Mouse (Mus musculus) CH12.LX (cell line): ENCODE data around the gene Ccdc169. TPM values are rescaled to one million over a fixed set of nuclear protein-coding genes. Genes with fewer than 3 reads are reported as not detected.

Source experiments
- DNase-seq: peaks from one replicate; pipeline ENCODE4 v3.0.0-alpha.2; 2013; ENCODE audit errors: extremely low read depth
- H3K27ac ChIP-seq: 2 replicates; pipeline ENCODE4 v1.5.1; 2012; ENCODE audit warnings: low read depth, mild to moderate bottlenecking, control low read depth, moderate library complexity; ENCODE audit not compliant: insufficient read depth
- H3K27me3 ChIP-seq: replicated peaks from 2 replicates; pipeline ENCODE3; 2012; ENCODE audit warnings: inconsistent platforms
- H3K36me3 ChIP-seq, 2 experiments: replicated peaks in 1 of 2; 2 replicates each; pipeline versions ENCODE3 to v1.6.1; 2012; ENCODE audit warnings: inconsistent platforms in 1 of 2, low read length in 1 of 2, mild to moderate bottlenecking in 1 of 2, mixed read lengths in 1 of 2, moderate library complexity in 1 of 2; ENCODE audit not compliant: control insufficient read depth in 1 of 2, insufficient read depth in 1 of 2
- H3K4me1 ChIP-seq, 2 experiments: 2 replicates each; pipeline ENCODE4 v1.6.1; 2012; ENCODE audit warnings: inconsistent platforms in 1 of 2, moderate library complexity in 1 of 2; ENCODE audit not compliant: insufficient read depth in 2 of 2, control insufficient read depth in 1 of 2
- H3K4me2 ChIP-seq: 2 replicates; pipeline ENCODE4 v1.6.1; 2012; ENCODE audit warnings: low read depth, mild to moderate bottlenecking, control low read depth; ENCODE audit not compliant: poor library complexity, insufficient read depth, severe bottlenecking
- H3K4me3 ChIP-seq, 3 experiments: fragments of 150-350 bp in 1 of 3; sonication (generic) in 1 of 3; replicated peaks in 1 of 3; 2 replicates each; pipeline versions ENCODE3 to v1.5.1; 2011 to 2012; ENCODE audit warnings: low read depth in 2 of 3, low read length in 2 of 3, mild to moderate bottlenecking in 2 of 3, moderate library complexity in 2 of 3, control low read depth in 1 of 3, improper control_type of control experiment in 1 of 3, inconsistent platforms in 1 of 3, mixed read lengths in 1 of 3; ENCODE audit not compliant: poor library complexity in 1 of 3
- H3K79me2 ChIP-seq: replicated peaks from 2 replicates; pipeline ENCODE4 v1.6.1; 2012; ENCODE audit warnings: mild to moderate bottlenecking, moderate library complexity; ENCODE audit not compliant: control insufficient read depth, poor library complexity, insufficient read depth, severe bottlenecking; ENCODE audit errors: extremely low read depth
- H3K9ac ChIP-seq: 2 replicates; pipeline ENCODE4 v1.6.1; 2012; ENCODE audit warnings: low read depth, mild to moderate bottlenecking, control low read depth, moderate library complexity; ENCODE audit not compliant: insufficient read depth
- H3K9me3 ChIP-seq: replicated peaks from 2 replicates; pipeline ENCODE3; 2012; ENCODE audit warnings: low read length, inconsistent platforms, mixed read lengths
- CTCF ChIP-seq, 2 experiments: IDR thresholded peaks in 1 of 2; conservative IDR thresholded peaks in 1 of 2; 2 replicates each; pipeline ENCODE4 v1.5.1; 2011 to 2012; ENCODE audit warnings: low read depth in 2 of 2, low read length in 2 of 2, improper control_type of control experiment in 1 of 2, inconsistent platforms in 1 of 2, mild to moderate bottlenecking in 1 of 2, moderate library complexity in 1 of 2
- E2F4 ChIP-seq: IDR thresholded peaks from 2 replicates; pipeline ENCODE4 v1.6.1; 2011; ENCODE audit warnings: low read depth, low read length, improper control_type of control experiment; ENCODE audit not compliant: insufficient replicate concordance
- EP300 ChIP-seq: IDR thresholded peaks from 2 replicates; pipeline ENCODE4 v1.6.1; 2011; ENCODE audit warnings: low read length, improper control_type of control experiment
- ETS1 ChIP-seq: conservative IDR thresholded peaks from 2 replicates; pipeline ENCODE4 v1.6.1; 2012; ENCODE audit warnings: low read depth, mild to moderate bottlenecking, inconsistent platforms, low read length, improper control_type of control experiment, moderate library complexity
- GABPA ChIP-seq: IDR thresholded peaks from 2 replicates; pipeline ENCODE4 v1.6.1; 2012; ENCODE audit warnings: low read depth, low read length, improper control_type of control experiment, inconsistent platforms; ENCODE audit not compliant: insufficient replicate concordance
- HCFC1 ChIP-seq: IDR thresholded peaks from 2 replicates; pipeline ENCODE4 v1.6.1; 2012; ENCODE audit warnings: low read depth, mild to moderate bottlenecking, inconsistent platforms, low read length, improper control_type of control experiment
- KAT2A ChIP-seq: IDR thresholded peaks from 2 replicates; pipeline ENCODE4 v1.6.1; 2012; ENCODE audit warnings: low read length, improper control_type of control experiment, inconsistent platforms; ENCODE audit not compliant: insufficient replicate concordance
- MAFK ChIP-seq: IDR thresholded peaks from 2 replicates; pipeline ENCODE4 v1.6.1; 2011; ENCODE audit warnings: low read length, improper control_type of control experiment; ENCODE audit not compliant: insufficient replicate concordance
- MAX ChIP-seq: IDR thresholded peaks from 2 replicates; pipeline ENCODE4 v1.6.1; 2011; ENCODE audit warnings: low read length, improper control_type of control experiment
- MAZ ChIP-seq: IDR thresholded peaks from 2 replicates; pipeline ENCODE4 v1.6.1; 2012; ENCODE audit warnings: low read depth, mild to moderate bottlenecking, inconsistent platforms, low read length, improper control_type of control experiment, moderate library complexity
- MEF2A ChIP-seq: IDR thresholded peaks from 2 replicates; pipeline ENCODE4 v1.6.1; 2014; ENCODE audit warnings: low read depth, mild to moderate bottlenecking, inconsistent platforms, low read length, improper control_type of control experiment, borderline replicate concordance
- POLR2A ChIP-seq: IDR thresholded peaks from 2 replicates; pipeline ENCODE4 v1.6.1; 2011; ENCODE audit warnings: low read depth, mild to moderate bottlenecking, improper control_type of control experiment, low read length
- POLR2AphosphoS2 ChIP-seq: IDR thresholded peaks from 2 replicates; pipeline ENCODE4 v1.6.1; 2011; ENCODE audit warnings: low read depth, low read length, improper control_type of control experiment
- SMC3 ChIP-seq: IDR thresholded peaks from 2 replicates; pipeline ENCODE4 v1.6.1; 2011; ENCODE audit warnings: low read depth, low read length, improper control_type of control experiment
- USF1 ChIP-seq: IDR thresholded peaks from 2 replicates; pipeline ENCODE4 v1.6.1; 2014; ENCODE audit warnings: low read depth, mild to moderate bottlenecking, inconsistent platforms, low read length, improper control_type of control experiment
- USF2 ChIP-seq: conservative IDR thresholded peaks from 2 replicates; pipeline ENCODE4 v1.6.1; 2011; ENCODE audit warnings: low read depth, low read length, improper control_type of control experiment
- ZKSCAN1 ChIP-seq: IDR thresholded peaks from 2 replicates; pipeline ENCODE4 v1.6.1; 2012; ENCODE audit warnings: low read depth, inconsistent platforms, low read length, improper control_type of control experiment, borderline replicate concordance
- ZMIZ1 ChIP-seq: IDR thresholded peaks from 2 replicates; pipeline ENCODE4 v1.6.1; 2012; ENCODE audit warnings: low read depth, mild to moderate bottlenecking, inconsistent platforms, low read length, improper control_type of control experiment
- ZNF384 ChIP-seq: IDR thresholded peaks from 2 replicates; pipeline ENCODE4 v1.6.1; 2012; ENCODE audit warnings: low read depth, low read length, improper control_type of control experiment, inconsistent platforms
- dilution Hi-C: fragments of 300-500 bp; cut with MboI; formaldehyde crosslinking; loops from 2 replicates; pipeline ENCODE4 v1.14.3; 2020; ENCODE audit warnings: low sequenced_read_pairs; ENCODE audit not compliant: extremely low pct_unique_long_range_greater_than_20kb, extremely low pct_ligation_motif_present
- in situ Hi-C: fragments of 300-500 bp; cut with MboI; formaldehyde crosslinking; loops from 3 replicates; pipeline ENCODE4 v1.14.3; 2019; ENCODE audit warnings: low sequenced_read_pairs, low pct_ligation_motif_present, low pct_unique_long_range_greater_than_20kb, mixed read lengths
- polyA plus RNA-seq: library from polyadenylated mRNA; unstranded; fragments of >175 nt; gene quantifications from 2 replicates; pipeline ENCODE4 v1.2.1, GENCODE M21; 2012; ENCODE audit warnings: low read depth; ENCODE audit not compliant: insufficient read length
- total RNA-seq, 2 experiments: library from RNA; depleted of rRNA; stranded (reverse); fragments of 300-350 nt in 1 of 2; fragments of >200 nt in 1 of 2; gene quantifications; 2 replicates each; pipeline ENCODE4 v1.2.3; 2012 to 2014

Gene Ccdc169
- total and polyA plus RNA-seq, 3 experiments, result 0.08 to 0.10 TPM; not detected in 1

GRCm38 (mm10) chr3:55122336-55122870 lies 14.7 kb upstream of the Ccdc169 start:
- Histone ChIP-seq H3K9ac (no peak overlapping the region), H3K9me3 (no peaks in the 10 kb centered on the region), H3K27ac (no peak overlapping the region), H3K4me2 (no peak overlapping the region), H3K4me1 (0 out of 4 replicates have a peak, but pooled peaks cover 0 to 10% of the 10 kb centered on the region in 2 experiments), H3K27me3 (no peaks in the 10 kb centered on the region), H3K4me3 (no peak overlapping the region), H3K36me3 (peaks cover 74 to 94% of the 10 kb centered on the region in 2 experiments)
- no peak for DNase-seq
- dilution Hi-C loops, result no loop called here
- in situ Hi-C loops, result no loop called here
- no peak for TF ChIP-seq GABPA
- no peak for TF ChIP-seq POLR2AphosphoS2
- TF ChIP-seq EP300, result no peak
- TF ChIP-seq MEF2A, result no peak
- no peak for TF ChIP-seq MAFK
- no peak for TF ChIP-seq MAZ
- no peak for TF ChIP-seq MAX
- TF ChIP-seq USF2, result no peak
- TF ChIP-seq POLR2A, result no peak
- no peak for TF ChIP-seq SMC3
- TF ChIP-seq E2F4, result no peak
- no peak for TF ChIP-seq ZNF384
- TF ChIP-seq ZMIZ1, result no peak
- no peak for TF ChIP-seq HCFC1
- no peak for TF ChIP-seq ETS1
- TF ChIP-seq, all 38 proteins: peak for 0
- H3K79me2 ChIP-seq, result peaks cover 23% of the 10 kb centered on the region

- in situ Hi-C loops (no loop called here), dilution Hi-C loops (no loop called here)
Measured at GRCm38 (mm10) chr3:55123064-55123463, 14.1 kb upstream of the Ccdc169 start.

More at GRCm38 (mm10) chr3:55123064-55123463, 14.1 kb upstream of the Ccdc169 start:
- H3K4me3 ChIP-seq, result no peak overlapping the region
- H3K9me3 ChIP-seq, result no peaks in the 10 kb centered on the region
- no peaks in the 10 kb centered on the region for H3K27me3 ChIP-seq
- H3K36me3 ChIP-seq, result peaks cover 73 to 94% of the 10 kb centered on the region in 2 experiments
- 0 out of 4 replicates have a peak, but pooled peaks cover 0 to 10% of the 10 kb centered on the region in 2 experiments for H3K4me1 ChIP-seq
- H3K79me2 ChIP-seq, result peaks cover 17% of the 10 kb centered on the region
- TF ChIP-seq CTCF (conservative IDR thresholded peaks at IDR 0.05 in 1 of 2, IDR thresholded peaks at IDR 0.05 in 1 of 2; ENCODE audit: low read depth in 2 of 2, low read length in 2 of 2) (no peak), USF1 (no peak), USF2 (no peak), KAT2A (no peak), ZNF384 (no peak), EP300 (no peak), ZKSCAN1 (no peak), GABPA (no peak)
- H3K9ac ChIP-seq, result no peak overlapping the region
- no peak for DNase-seq
- no peak overlapping the region for H3K4me2 ChIP-seq
- no peak overlapping the region for H3K27ac ChIP-seq
